Mouse (Mus musculus): ENCODE data around the gene Irx3. TPM values are rescaled to one million over a fixed set of nuclear protein-coding genes. Genes with fewer than 3 reads are reported as not detected.
A peak's percentile ranks its signal among the peaks of the same experiment; 100 is the strongest.

Gene Irx3
- polyA plus RNA-seq, 1 experiment: not detected

GRCm38 (mm10) chr8:91802401-91803322 is 795 bp upstream of the Irx3 start:
- Histone ChIP-seq H3K4me1 (ENCODE audit: control insufficient read depth, insufficient read depth, low read length) (no peaks in the 10 kb centered on the region), H3K4me3 (ENCODE audit: insufficient read depth, low read length) (no peak overlapping the region), H3K27ac (ENCODE audit: insufficient read depth, low read depth, low read length) (no peak overlapping the region)
- TF ChIP-seq CTCF (IDR thresholded peaks at IDR 0.05; ENCODE audit: low read depth, low read length): no peak
- no peak for TF ChIP-seq POLR2A (IDR thresholded peaks at IDR 0.05; ENCODE audit: borderline replicate concordance, low read depth, low read length)

DNA sequence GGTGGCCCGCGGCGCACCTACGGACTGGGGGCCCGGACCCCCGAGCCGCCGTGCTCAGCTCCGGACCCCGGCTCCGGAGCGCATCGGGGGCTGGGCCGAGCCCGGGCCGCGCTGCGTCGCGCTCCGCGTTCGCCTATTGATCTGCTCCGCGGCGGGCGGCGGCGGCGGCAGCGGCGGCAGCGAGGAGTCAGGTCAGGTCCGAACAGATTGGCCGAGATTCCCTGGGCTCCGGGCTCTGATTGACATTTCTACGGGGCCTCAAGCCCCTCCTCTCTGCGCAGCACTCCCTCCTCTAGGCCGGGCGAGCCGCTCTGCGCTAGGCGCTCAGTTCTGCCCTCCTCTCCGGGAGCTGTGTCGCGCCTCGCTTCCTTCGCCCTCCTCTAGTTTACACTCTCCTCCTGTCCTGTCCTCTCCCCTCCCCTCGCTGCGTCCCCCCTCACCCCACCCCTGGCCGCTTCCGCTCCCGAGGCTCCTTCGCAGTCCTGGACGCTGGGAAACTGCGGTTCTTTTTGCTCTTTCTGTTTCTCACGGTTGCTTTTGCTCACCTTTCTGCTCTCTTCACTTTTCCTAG is 541 bp downstream of the Irx3 start:
- H3K4me1 ChIP-seq (ENCODE audit: control insufficient read depth, insufficient read depth, low read length): no peaks in the 10 kb centered on the region
- no peak for TF ChIP-seq CTCF (IDR thresholded peaks at IDR 0.05; ENCODE audit: low read depth, low read length)
- TF ChIP-seq POLR2A (IDR thresholded peaks at IDR 0.05; ENCODE audit: borderline replicate concordance, low read depth, low read length): no peak
- peak overlapping the region; percentile 50 for H3K4me3 ChIP-seq (ENCODE audit: insufficient read depth, low read length)
- H3K27ac ChIP-seq (ENCODE audit: insufficient read depth, low read depth, low read length): no peak overlapping the region

- H3K4me1 ChIP-seq (ENCODE audit: control insufficient read depth, insufficient read depth, low read length): no peaks in the 10 kb centered on the region
- peak overlapping the region; percentile 50 for H3K4me3 ChIP-seq (ENCODE audit: insufficient read depth, low read length)
- H3K27ac ChIP-seq (ENCODE audit: insufficient read depth, low read depth, low read length): no peak overlapping the region
- TF ChIP-seq POLR2A (IDR thresholded peaks at IDR 0.05; ENCODE audit: borderline replicate concordance, low read depth, low read length) (no peak), CTCF (IDR thresholded peaks at IDR 0.05; ENCODE audit: low read depth, low read length) (no peak)
These were observed 1.2 kb downstream of the Irx3 start for GRCm38 (mm10) chr8:91800523-91801240.

DNA sequence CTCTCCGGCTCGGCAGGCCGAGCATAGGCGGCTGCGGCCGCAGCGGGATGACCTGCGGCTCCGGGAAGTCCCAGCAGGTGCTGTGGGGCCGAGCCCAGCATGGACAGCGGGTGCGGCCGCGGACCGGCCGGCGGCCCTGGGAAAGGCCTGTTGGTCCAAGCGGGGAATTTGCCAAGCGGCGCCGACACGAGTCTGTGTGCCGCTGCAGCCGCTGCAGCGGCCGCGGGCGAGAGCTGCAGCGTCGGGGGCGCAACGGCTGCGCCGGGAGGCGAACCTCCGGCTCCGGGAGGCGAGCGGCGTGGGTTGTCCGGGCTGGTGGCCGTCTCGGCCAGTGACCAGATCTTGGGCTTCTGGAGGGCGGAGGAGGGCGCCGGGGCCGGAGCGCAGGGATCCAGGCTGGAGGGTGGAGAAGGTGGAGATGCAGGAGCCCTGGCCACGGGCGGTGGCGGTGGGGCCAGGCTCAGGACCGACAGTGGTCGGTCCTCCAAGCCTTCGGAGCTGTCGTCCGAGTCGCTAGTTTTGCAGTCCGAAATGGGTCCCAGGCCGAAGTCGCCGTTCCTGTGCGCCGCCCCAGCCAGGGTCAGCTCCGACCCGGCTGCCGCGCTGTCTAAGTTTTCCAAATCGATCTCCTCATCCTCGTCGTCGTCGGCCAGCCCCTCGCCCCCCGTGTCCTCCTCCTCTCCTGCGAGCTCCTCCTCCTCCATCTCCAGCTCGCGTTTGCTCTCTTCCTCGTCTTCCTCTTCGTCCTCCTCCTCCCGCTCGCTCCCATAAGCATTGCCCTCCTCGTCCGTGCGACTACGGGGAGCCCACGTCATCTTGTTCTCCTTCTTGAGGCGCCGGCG is 2.0 kb downstream of the Irx3 start:
- no peak overlapping the region for H3K27ac ChIP-seq (ENCODE audit: insufficient read depth, low read depth, low read length)
- no peak for TF ChIP-seq CTCF (IDR thresholded peaks at IDR 0.05; ENCODE audit: low read depth, low read length)
- TF ChIP-seq POLR2A (IDR thresholded peaks at IDR 0.05; ENCODE audit: borderline replicate concordance, low read depth, low read length): no peak
- no peaks in the 10 kb centered on the region for H3K4me1 ChIP-seq (ENCODE audit: control insufficient read depth, insufficient read depth, low read length)
- H3K4me3 ChIP-seq (ENCODE audit: insufficient read depth, low read length): no peak overlapping the region

GRCm38 (mm10) chr8:91799016-91799581 is 2.8 kb downstream of the Irx3 start:
- no peak for TF ChIP-seq CTCF (IDR thresholded peaks at IDR 0.05; ENCODE audit: low read depth, low read length)
- TF ChIP-seq POLR2A (IDR thresholded peaks at IDR 0.05; ENCODE audit: borderline replicate concordance, low read depth, low read length): no peak
- H3K27ac ChIP-seq (ENCODE audit: insufficient read depth, low read depth, low read length): no peak overlapping the region
- no peak overlapping the region for H3K4me3 ChIP-seq (ENCODE audit: insufficient read depth, low read length)
- no peaks in the 10 kb centered on the region for H3K4me1 ChIP-seq (ENCODE audit: control insufficient read depth, insufficient read depth, low read length)

GRCm38 (mm10) chr8:91797626-91798271 is 4.1 kb downstream of the Irx3 start:
- Histone ChIP-seq H3K27ac (ENCODE audit: insufficient read depth, low read depth, low read length) (no peak overlapping the region), H3K4me3 (ENCODE audit: insufficient read depth, low read length) (no peak overlapping the region), H3K4me1 (ENCODE audit: control insufficient read depth, insufficient read depth, low read length) (no peaks in the 10 kb centered on the region)
- no peak for TF ChIP-seq POLR2A (IDR thresholded peaks at IDR 0.05; ENCODE audit: borderline replicate concordance, low read depth, low read length)
- TF ChIP-seq CTCF (IDR thresholded peaks at IDR 0.05; ENCODE audit: low read depth, low read length): peak; percentile 50; the same call in 1 of the 2 replicates

GRCm38 (mm10) chr8:91793846-91794245 is 8.0 kb downstream of the Irx3 start:
- Histone ChIP-seq H3K4me1 (ENCODE audit: control insufficient read depth, insufficient read depth, low read length) (no peaks in the 10 kb centered on the region), H3K27ac (ENCODE audit: insufficient read depth, low read depth, low read length) (no peak overlapping the region), H3K4me3 (ENCODE audit: insufficient read depth, low read length) (no peak overlapping the region)
- TF ChIP-seq POLR2A (IDR thresholded peaks at IDR 0.05; ENCODE audit: borderline replicate concordance, low read depth, low read length): no peak

GRCm38 (mm10) chr8:91787194-91787895 is 14.5 kb downstream of the Irx3 start:
- no peak overlapping the region for H3K4me3 ChIP-seq (ENCODE audit: insufficient read depth, low read length)
- no peak for TF ChIP-seq CTCF (IDR thresholded peaks at IDR 0.05; ENCODE audit: low read depth, low read length)
- TF ChIP-seq POLR2A (IDR thresholded peaks at IDR 0.05; ENCODE audit: borderline replicate concordance, low read depth, low read length): no peak
- no peaks in the 10 kb centered on the region for H3K4me1 ChIP-seq (ENCODE audit: control insufficient read depth, insufficient read depth, low read length)
- H3K27ac ChIP-seq (ENCODE audit: insufficient read depth, low read depth, low read length): no peak overlapping the region

All from bone marrow macrophage, adult 2 months (primary cell).